Mouse (Mus musculus) spleen, adult 2 months (tissue): ENCODE results near the gene Mrgpre. TPM values are rescaled to one million over a fixed set of nuclear protein-coding genes. Genes with fewer than 3 reads are reported as not detected.

Experiments used
- DNase-seq, 2 experiments: peaks; one replicate each; pipeline versions ENCODE4 v3.0.0 to v3.0.0-alpha.2; 2012 to 2021; ENCODE audit warnings: low spot score in 2 of 2, low read depth in 1 of 2
- H3K27ac ChIP-seq: fragments of 200-500 bp; 2 replicates; pipeline ENCODE4 v1.5.1; 2012; ENCODE audit warnings: low read length, inconsistent platforms; ENCODE audit not compliant: insufficient read depth
- H3K27me3 ChIP-seq: fragments of 200-500 bp; 2 replicates; pipeline ENCODE4 v1.6.1; 2012; ENCODE audit warnings: mild to moderate bottlenecking, moderate library complexity, low read length, inconsistent platforms; ENCODE audit not compliant: control insufficient read depth, insufficient read depth
- H3K36me3 ChIP-seq: fragments of 200-500 bp; 2 replicates; pipeline ENCODE4 v1.6.1; 2012; ENCODE audit warnings: mild to moderate bottlenecking, low read length, inconsistent platforms; ENCODE audit not compliant: control insufficient read depth, insufficient read depth
- H3K4me1 ChIP-seq: fragments of 200-500 bp; 2 replicates; pipeline ENCODE4 v1.6.1; 2011; ENCODE audit warnings: inconsistent platforms; ENCODE audit not compliant: control insufficient read depth, insufficient read depth, insufficient read length
- H3K4me3 ChIP-seq: fragments of 200-500 bp; 2 replicates; pipeline ENCODE4 v1.5.1; 2011; ENCODE audit warnings: mild to moderate bottlenecking, inconsistent platforms; ENCODE audit not compliant: insufficient read depth, insufficient read length; ENCODE audit errors: extremely low read depth
- CTCF ChIP-seq: fragments of 200-500 bp; IDR thresholded peaks from 2 replicates; pipeline ENCODE4 v1.5.1; 2011; ENCODE audit warnings: mild to moderate bottlenecking, inconsistent platforms; ENCODE audit not compliant: insufficient read depth, insufficient read length, insufficient replicate concordance; ENCODE audit errors: extremely low read depth
- POLR2A ChIP-seq: fragments of 200-500 bp; IDR thresholded peaks from 2 replicates; pipeline ENCODE4 v1.6.1; 2011; ENCODE audit warnings: low read depth, low read length, inconsistent platforms
- WGBS: fragments of 180-500 bp; shearing (Covaris S2); methylation state at CpG from one replicate; pipeline ENCODE4 v1.1.7; 2018; 5-methylcytosine and 5-hydroxymethylcytosine counted together
- polyA plus RNA-seq: library from polyadenylated mRNA; depleted of rRNA; stranded (reverse); fragments of >200 nt; gene quantifications from 2 replicates; pipeline ENCODE4 v1.2.3, GENCODE M21; 2012

Gene Mrgpre
- polyA plus RNA-seq, 1 experiment = 6.6 TPM

DNA sequence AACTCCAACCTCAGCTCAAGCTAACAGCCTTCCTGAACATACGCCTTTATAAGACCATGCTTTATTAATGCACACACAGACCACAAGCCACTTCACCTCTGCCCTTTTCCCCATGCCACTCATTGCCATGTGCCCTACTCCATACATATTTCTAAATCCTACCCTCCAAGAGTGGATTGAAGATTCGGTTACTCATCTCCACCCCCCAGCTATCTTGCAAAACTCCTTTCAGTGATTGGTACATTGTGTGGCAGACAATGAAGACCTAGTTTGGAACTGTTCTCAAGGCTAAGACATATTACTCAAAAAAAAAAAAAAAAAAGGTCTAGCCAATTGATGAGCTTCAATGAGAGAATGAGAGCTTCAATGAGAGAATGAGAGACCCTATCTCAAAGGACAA is 42.7 kb upstream of the Mrgpre start:
- TF ChIP-seq CTCF = no peak
- TF ChIP-seq POLR2A = no peak
- H3K4me3 ChIP-seq = no peak overlapping the region
- H3K27me3 ChIP-seq = no peaks in the 10 kb centered on the region
- H3K4me1 ChIP-seq = peaks cover 7% of the 10 kb centered on the region; the same call in 1 of the 2 replicates
- H3K27ac ChIP-seq = no peak overlapping the region
- WGBS = 91% methylated on average over 2 of the region's 2 CpGs
- no peak for DNase-seq
- H3K36me3 ChIP-seq = no peaks in the 10 kb centered on the region

DNA sequence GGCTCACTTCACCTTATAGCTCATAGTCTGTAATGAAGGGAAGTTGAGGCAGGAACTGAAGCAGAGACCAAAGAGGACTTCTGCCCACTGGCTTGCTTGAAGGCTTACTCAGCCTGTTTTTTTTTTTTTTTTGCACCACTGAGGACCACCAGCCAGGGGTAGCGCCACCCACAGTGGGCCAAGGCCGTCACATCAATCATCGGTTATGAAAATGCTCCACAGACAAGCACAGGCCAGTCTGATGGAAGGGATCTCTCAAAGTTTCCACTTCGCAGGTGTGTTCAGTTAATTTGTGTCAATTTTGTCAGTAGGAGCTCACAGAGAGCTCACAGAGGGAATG is 38.9 kb upstream of the Mrgpre start:
- peak overlapping the region; percentile 52; the same call in 1 of the 2 replicates for H3K4me3 ChIP-seq
- no peak for DNase-seq
- peak overlapping the region; percentile 58 for H3K27ac ChIP-seq
- no peaks in the 10 kb centered on the region for H3K27me3 ChIP-seq
- 78% methylated on average over 4 of the region's 4 CpGs for WGBS
- H3K36me3 ChIP-seq = no peaks in the 10 kb centered on the region
- no peak for TF ChIP-seq CTCF
- TF ChIP-seq POLR2A = no peak
- H3K4me1 ChIP-seq = peaks cover 7% of the 10 kb centered on the region; the same call in 1 of the 2 replicates

DNA sequence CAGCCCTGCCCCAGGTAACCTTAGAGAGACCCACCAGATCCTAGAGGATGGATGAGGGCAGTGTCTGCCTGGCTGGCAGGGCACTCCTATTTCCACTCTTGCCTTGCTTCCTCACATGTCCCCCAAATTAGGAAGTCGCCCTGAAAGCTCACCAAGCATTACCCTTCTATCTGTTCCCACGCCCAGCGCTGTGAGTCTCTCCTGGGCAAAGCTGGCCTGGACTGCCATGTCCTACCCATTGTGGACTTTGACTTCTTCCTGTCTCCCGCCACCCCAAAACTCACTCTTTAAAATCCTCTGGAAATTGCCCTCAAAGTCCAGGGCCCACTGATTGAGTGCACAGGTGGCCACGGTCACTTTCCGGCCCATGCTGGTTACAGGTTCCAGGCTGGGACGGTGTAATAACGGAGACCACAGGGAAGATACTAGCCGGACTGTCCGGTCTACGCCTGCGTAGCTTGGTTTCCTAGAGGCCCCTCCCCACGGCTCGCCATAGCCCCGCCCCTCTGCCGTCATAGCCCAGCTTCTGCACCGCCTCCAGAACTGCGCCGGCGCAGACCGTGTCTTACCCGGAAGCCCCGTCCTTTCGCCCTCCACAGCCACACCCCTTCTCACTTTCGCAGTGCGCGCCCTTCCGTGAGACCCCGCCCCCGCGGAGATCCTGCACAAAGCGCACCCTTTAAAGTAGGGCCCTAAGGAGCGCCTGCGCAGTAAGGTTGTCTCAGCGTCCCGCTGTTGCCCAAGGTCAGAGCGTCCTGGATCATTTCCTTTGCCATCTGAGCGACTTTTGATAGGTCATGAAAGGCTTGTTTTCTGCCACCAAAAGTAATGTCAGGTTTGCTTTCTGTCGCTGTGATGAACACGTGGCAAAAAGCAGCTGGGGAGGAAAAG is 38.3 kb upstream of the Mrgpre start, which contains the start of the genes Nadsyn1 and Dhcr7:
Gene Nadsyn1, minus strand, starts transcription at position 475 of the 891 bp plus-strand sequence.
Gene Dhcr7, plus strand, starts transcription at position 771 of the 891 bp plus-strand sequence.
- peaks cover 7% of the 10 kb centered on the region; the same call in 1 of the 2 replicates for H3K4me1 ChIP-seq
- H3K36me3 ChIP-seq = no peaks in the 10 kb centered on the region
- peak within 1 kb of the TSS; percentile 71 for H3K27ac ChIP-seq
- WGBS = under 1% methylated on average over 40 of the region's 40 CpGs
- peak; percentile 94 to 100 for DNase-seq
- TF ChIP-seq CTCF (no peak), POLR2A (peak; percentile 74)
- H3K27me3 ChIP-seq = no peaks in the 10 kb centered on the region
- H3K4me3 ChIP-seq = peak within 1 kb of the TSS; percentile 87

DNA sequence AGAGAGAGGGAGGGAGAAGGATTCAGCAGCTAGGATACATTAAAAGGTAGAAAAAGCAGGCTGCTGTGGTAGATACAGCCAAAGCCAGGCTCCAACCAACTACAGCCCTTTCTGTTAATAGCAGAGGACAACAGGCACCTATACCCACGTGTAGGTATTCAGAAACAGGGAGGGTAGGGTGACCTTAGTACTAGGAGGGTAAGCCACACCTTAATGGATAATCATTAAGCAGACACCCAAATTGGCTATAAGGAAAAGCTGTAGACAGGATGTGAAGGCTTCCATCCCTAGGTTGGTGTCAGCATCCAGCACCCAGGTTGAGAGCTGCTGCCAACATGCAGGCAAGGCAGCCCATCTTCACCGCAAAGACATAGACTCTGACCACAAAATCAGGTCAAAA is 36.9 kb upstream of the Mrgpre start:
- Histone ChIP-seq H3K4me3 (no peak overlapping the region), H3K27ac (no peak overlapping the region), H3K36me3 (peaks cover 5% of the 10 kb centered on the region), H3K27me3 (no peaks in the 10 kb centered on the region), H3K4me1 (peaks cover 7% of the 10 kb centered on the region; the same call in 1 of the 2 replicates)
- no peak for DNase-seq
- WGBS = 89% methylated on average over 2 of the region's 2 CpGs
- TF ChIP-seq POLR2A (no peak), CTCF (no peak)

DNA sequence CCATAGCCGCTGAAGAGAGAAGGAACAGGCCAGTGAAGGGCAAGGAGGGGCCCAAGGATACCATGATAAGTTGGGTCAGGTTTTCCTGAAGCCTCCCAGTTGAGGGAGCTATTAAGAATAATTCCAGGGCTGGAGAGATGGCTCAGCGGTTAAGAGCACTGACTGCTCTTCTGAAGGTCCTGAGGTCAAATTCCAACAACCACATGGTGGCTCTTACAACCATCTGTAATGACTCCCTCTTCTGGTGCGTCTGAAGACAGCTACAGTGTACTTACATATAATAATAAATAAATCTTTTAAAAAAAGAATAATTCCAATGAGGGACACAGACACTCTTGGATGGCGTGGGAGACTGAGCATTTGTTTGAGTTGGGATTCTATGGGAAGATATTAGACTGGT is 34.9 kb upstream of the Mrgpre start:
- Histone ChIP-seq H3K4me1 (peaks cover 7% of the 10 kb centered on the region; the same call in 1 of the 2 replicates), H3K36me3 (peaks cover 7% of the 10 kb centered on the region), H3K4me3 (no peak overlapping the region), H3K27ac (no peak overlapping the region), H3K27me3 (no peaks in the 10 kb centered on the region)
- 94% methylated on average over 4 of the region's 4 CpGs for WGBS
- DNase-seq = no peak
- no peak for TF ChIP-seq CTCF
- TF ChIP-seq POLR2A = no peak

DNA sequence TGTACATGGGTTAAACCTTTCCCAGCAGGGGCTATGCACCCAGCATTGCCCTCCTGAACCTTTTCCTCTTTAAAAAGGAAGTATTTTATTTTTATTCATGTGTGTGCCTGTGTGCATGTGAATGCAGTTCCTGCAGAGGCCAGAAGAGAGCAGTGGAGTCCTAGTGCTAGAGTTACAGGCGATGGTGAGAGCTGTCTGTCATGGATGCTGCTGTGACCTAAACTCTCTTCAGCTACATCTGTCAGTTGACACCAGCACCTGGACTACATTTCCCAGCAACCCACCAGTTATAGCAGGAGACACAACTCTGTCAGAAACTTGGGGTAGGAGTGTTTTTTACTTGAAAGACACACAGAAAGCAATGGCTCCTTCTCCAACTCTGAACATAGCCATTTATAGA is 24.6 kb upstream of the Mrgpre start:
- TF ChIP-seq POLR2A (no peak), CTCF (peak; percentile 6; the same call in 1 of the 2 replicates)
- no peak for DNase-seq
- Histone ChIP-seq H3K4me1 (no peaks in the 10 kb centered on the region), H3K27me3 (no peaks in the 10 kb centered on the region), H3K36me3 (peaks cover 23% of the 10 kb centered on the region), H3K27ac (no peak overlapping the region), H3K4me3 (no peak overlapping the region)
- 91% methylated on average over 1 of the region's 1 CpGs for WGBS

DNA sequence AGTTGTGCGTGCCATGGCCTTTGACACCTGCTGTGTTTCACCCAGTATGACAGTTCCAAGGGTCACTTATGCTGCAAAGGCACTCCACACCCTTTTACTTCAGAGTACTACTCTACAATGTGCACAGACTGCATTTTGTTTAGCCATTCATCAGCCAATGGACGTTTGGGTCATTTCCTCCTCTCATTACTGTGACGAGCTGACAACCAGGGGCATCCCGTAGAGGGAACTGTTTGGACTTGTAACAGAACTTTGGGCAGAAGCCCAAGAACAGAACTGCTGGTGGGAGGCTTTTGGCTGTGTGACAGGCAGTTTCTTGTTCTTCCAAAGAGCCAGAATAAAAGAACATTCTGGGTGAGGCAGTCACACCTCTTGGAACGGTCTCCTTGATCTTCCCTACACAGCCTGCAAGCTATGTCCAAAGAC is 20.9 kb upstream of the Mrgpre start:
- Histone ChIP-seq H3K36me3 (peaks cover 32% of the 10 kb centered on the region), H3K27me3 (no peaks in the 10 kb centered on the region), H3K4me1 (no peaks in the 10 kb centered on the region), H3K27ac (no peak overlapping the region), H3K4me3 (no peak overlapping the region)
- WGBS = 84% methylated on average over 5 of the region's 5 CpGs
- TF ChIP-seq CTCF (no peak), POLR2A (no peak)
- DNase-seq = no peak
